Mouse (Mus musculus): ENCODE data around the gene Angptl4. TPM values are rescaled to one million over a fixed set of nuclear protein-coding genes. Genes with fewer than 3 reads are reported as not detected.

Gene Angptl4
- polyA plus RNA-seq, 1 experiment from 2014 or later: 45.6 TPM

- H3K4me1 ChIP-seq: no peaks in the 10 kb centered on the region
- ATAC-seq (ENCODE audit: insufficient number of reproducible peaks, insufficient read depth, low FRiP score, low TSS enrichment): no peak
- H3K9ac ChIP-seq: no peak overlapping the region
- no peaks in the 10 kb centered on the region for H3K36me3 ChIP-seq
- H3K27me3 ChIP-seq: no peaks in the 10 kb centered on the region
- H3K9me3 ChIP-seq: no peaks in the 10 kb centered on the region
- 0% methylated on average over 2 of the region's 2 CpGs for WGBS
- H3K4me2 ChIP-seq (replicated peaks): no peak overlapping the region
- H3K27ac ChIP-seq: no peak overlapping the region
- no peak overlapping the region for H3K4me3 ChIP-seq
These were observed 20.6 kb upstream of the Angptl4 start for GRCm38 (mm10) chr17:33802221-33802620.

- Histone ChIP-seq H3K27ac (no peak overlapping the region), H3K4me1 (no peaks in the 10 kb centered on the region), H3K36me3 (no peaks in the 10 kb centered on the region), H3K4me2 (replicated peaks) (no peak overlapping the region), H3K9me3 (no peaks in the 10 kb centered on the region), H3K27me3 (no peaks in the 10 kb centered on the region), H3K4me3 (no peak overlapping the region), H3K9ac (no peak overlapping the region)
- WGBS: 68% methylated on average over 1 of the region's 1 CpGs
- ATAC-seq (ENCODE audit: insufficient number of reproducible peaks, insufficient read depth, low FRiP score, low TSS enrichment): no peak
These were observed 17.6 kb upstream of the Angptl4 start for GRCm38 (mm10) chr17:33799277-33799676.

GRCm38 (mm10) chr17:33798306-33798705 lies 16.7 kb upstream of the Angptl4 start:
- no peaks in the 10 kb centered on the region for H3K36me3 ChIP-seq
- H3K9me3 ChIP-seq: no peaks in the 10 kb centered on the region
- no peak overlapping the region for H3K4me3 ChIP-seq
- H3K27ac ChIP-seq: no peak overlapping the region
- ATAC-seq (ENCODE audit: insufficient number of reproducible peaks, insufficient read depth, low FRiP score, low TSS enrichment): no peak
- H3K27me3 ChIP-seq: no peaks in the 10 kb centered on the region
- no peaks in the 10 kb centered on the region for H3K4me1 ChIP-seq
- 50% methylated on average over 3 of the region's 3 CpGs for WGBS
- no peak overlapping the region for H3K9ac ChIP-seq
- H3K4me2 ChIP-seq (replicated peaks): no peak overlapping the region

GRCm38 (mm10) chr17:33788732-33789131 lies 7.1 kb upstream of the Angptl4 start:
- Histone ChIP-seq H3K27ac (no peak overlapping the region), H3K27me3 (no peaks in the 10 kb centered on the region), H3K9me3 (no peaks in the 10 kb centered on the region), H3K4me1 (no peaks in the 10 kb centered on the region), H3K9ac (no peak overlapping the region), H3K4me3 (no peak overlapping the region), H3K4me2 (replicated peaks) (no peak overlapping the region), H3K36me3 (no peaks in the 10 kb centered on the region)
- no peak for ATAC-seq (ENCODE audit: insufficient number of reproducible peaks, insufficient read depth, low FRiP score, low TSS enrichment)
- WGBS: 65% methylated on average over 4 of the region's 4 CpGs

- no peak overlapping the region for H3K4me2 ChIP-seq (replicated peaks)
- no peaks in the 10 kb centered on the region for H3K9me3 ChIP-seq
- H3K36me3 ChIP-seq: no peaks in the 10 kb centered on the region
- H3K4me1 ChIP-seq: peaks cover 20% of the 10 kb centered on the region
- no peak overlapping the region for H3K4me3 ChIP-seq
- H3K27me3 ChIP-seq: no peaks in the 10 kb centered on the region
- no peak overlapping the region for H3K27ac ChIP-seq
- no peak overlapping the region for H3K9ac ChIP-seq
- WGBS: 84% methylated on average over 18 of the region's 18 CpGs
- no peak for ATAC-seq (ENCODE audit: insufficient number of reproducible peaks, insufficient read depth, low FRiP score, low TSS enrichment)
These were observed 4.7 kb upstream of the Angptl4 start for GRCm38 (mm10) chr17:33786375-33786774.

- no peaks in the 10 kb centered on the region for H3K9me3 ChIP-seq
- H3K4me1 ChIP-seq: peaks cover 34% of the 10 kb centered on the region
- H3K4me2 ChIP-seq (replicated peaks): no peak overlapping the region
- no peak for ATAC-seq (ENCODE audit: insufficient number of reproducible peaks, insufficient read depth, low FRiP score, low TSS enrichment)
- no peaks in the 10 kb centered on the region for H3K27me3 ChIP-seq
- 83% methylated on average over 2 of the region's 2 CpGs for WGBS
- no peaks in the 10 kb centered on the region for H3K36me3 ChIP-seq
- no peak overlapping the region for H3K4me3 ChIP-seq
- H3K27ac ChIP-seq: no peak overlapping the region
- H3K9ac ChIP-seq: no peak overlapping the region
These were observed 3.3 kb upstream of the Angptl4 start for GRCm38 (mm10) chr17:33784939-33785338.

GRCm38 (mm10) chr17:33783408-33783807 lies 1.8 kb upstream of the Angptl4 start:
- H3K9ac ChIP-seq: no peak overlapping the region
- H3K4me1 ChIP-seq: peaks cover 47% of the 10 kb centered on the region
- H3K36me3 ChIP-seq: no peaks in the 10 kb centered on the region
- H3K4me2 ChIP-seq (replicated peaks): no peak overlapping the region
- peak overlapping the region; percentile 65; the same call in 1 of the 2 replicates for H3K27ac ChIP-seq
- no peak overlapping the region for H3K4me3 ChIP-seq
- no peaks in the 10 kb centered on the region for H3K27me3 ChIP-seq
- ATAC-seq (ENCODE audit: insufficient number of reproducible peaks, insufficient read depth, low FRiP score, low TSS enrichment): no peak
- no peaks in the 10 kb centered on the region for H3K9me3 ChIP-seq

GRCm38 (mm10) chr17:33782067-33782466 lies 437 bp upstream of the Angptl4 start:
- H3K9ac ChIP-seq: peak overlapping the region; percentile 62; the same call in 1 of the 2 replicates
- H3K27ac ChIP-seq: peak overlapping the region; percentile 94; the same call in 1 of the 2 replicates
- no peak for ATAC-seq (ENCODE audit: insufficient number of reproducible peaks, insufficient read depth, low FRiP score, low TSS enrichment)
- H3K9me3 ChIP-seq: no peaks in the 10 kb centered on the region
- peaks cover 52% of the 10 kb centered on the region for H3K4me1 ChIP-seq
- peak overlapping the region; percentile 51; the same call in 1 of the 2 replicates for H3K4me3 ChIP-seq
- peak overlapping the region; percentile 77 for H3K4me2 ChIP-seq (replicated peaks)
- WGBS: 47% methylated on average over 4 of the region's 4 CpGs
- H3K36me3 ChIP-seq: peaks cover 12% of the 10 kb centered on the region
- no peaks in the 10 kb centered on the region for H3K27me3 ChIP-seq

- 80% methylated on average over 5 of the region's 5 CpGs for WGBS
- no peak for ATAC-seq (ENCODE audit: insufficient number of reproducible peaks, insufficient read depth, low FRiP score, low TSS enrichment)
- Histone ChIP-seq H3K27me3 (no peaks in the 10 kb centered on the region), H3K9ac (0 out of 2 replicates have a peak overlapping the region, but pooled peaks have one; percentile 62), H3K36me3 (peaks cover 27% of the 10 kb centered on the region), H3K9me3 (no peaks in the 10 kb centered on the region), H3K4me2 (replicated peaks) (peak overlapping the region; percentile 77), H3K4me3 (peak overlapping the region; percentile 51), H3K4me1 (peaks cover 52% of the 10 kb centered on the region), H3K27ac (peak overlapping the region; percentile 94)
These were observed 1.2 kb downstream of the Angptl4 start for GRCm38 (mm10) chr17:33780431-33780830.

GRCm38 (mm10) chr17:33779967-33780295 lies 1.7 kb downstream of the Angptl4 start:
- WGBS: 58% methylated on average over 5 of the region's 5 CpGs
- ATAC-seq (ENCODE audit: insufficient number of reproducible peaks, insufficient read depth, low FRiP score, low TSS enrichment): no peak

GRCm38 (mm10) chr17:33779271-33779966 lies 2.2 kb downstream of the Angptl4 start:
- no peak overlapping the region for H3K9ac ChIP-seq
- H3K27ac ChIP-seq: peak overlapping the region; percentile 94
- H3K4me3 ChIP-seq: peak overlapping the region; percentile 51
- 29% methylated on average over 9 of the region's 9 CpGs for WGBS
- H3K9me3 ChIP-seq: no peaks in the 10 kb centered on the region
- H3K36me3 ChIP-seq: peaks cover 37% of the 10 kb centered on the region
- peaks cover 52% of the 10 kb centered on the region for H3K4me1 ChIP-seq
- ATAC-seq (ENCODE audit: insufficient number of reproducible peaks, insufficient read depth, low FRiP score, low TSS enrichment): peak; percentile 92
- H3K27me3 ChIP-seq: no peaks in the 10 kb centered on the region
- peak overlapping the region; percentile 77 for H3K4me2 ChIP-seq (replicated peaks)

More at GRCm38 (mm10) chr17:33779967-33780295, 1.7 kb downstream of the Angptl4 start:
- peaks cover 52% of the 10 kb centered on the region for H3K4me1 ChIP-seq
- no peaks in the 10 kb centered on the region for H3K9me3 ChIP-seq
- H3K4me3 ChIP-seq: peak overlapping the region; percentile 51
- peak overlapping the region; percentile 77 for H3K4me2 ChIP-seq (replicated peaks)
- no peaks in the 10 kb centered on the region for H3K27me3 ChIP-seq
- H3K36me3 ChIP-seq: peaks cover 32% of the 10 kb centered on the region
- H3K9ac ChIP-seq: no peak overlapping the region
- peak overlapping the region; percentile 94 for H3K27ac ChIP-seq

GRCm38 (mm10) chr17:33775287-33775686 lies 6.3 kb downstream of the Angptl4 start:
- H3K27ac ChIP-seq: no peak overlapping the region
- no peaks in the 10 kb centered on the region for H3K9me3 ChIP-seq
- H3K27me3 ChIP-seq: no peaks in the 10 kb centered on the region
- no peak for ATAC-seq (ENCODE audit: insufficient number of reproducible peaks, insufficient read depth, low FRiP score, low TSS enrichment)
- 93% methylated on average over 4 of the region's 4 CpGs for WGBS
- H3K4me2 ChIP-seq (replicated peaks): no peak overlapping the region
- H3K9ac ChIP-seq: no peak overlapping the region
- peaks cover 39% of the 10 kb centered on the region for H3K36me3 ChIP-seq
- no peak overlapping the region for H3K4me3 ChIP-seq
- H3K4me1 ChIP-seq: peaks cover 22% of the 10 kb centered on the region
